Mouse (Mus musculus) stomach, postnatal 0 days (tissue): Measurements from ENCODE around the gene Rrad.

Experiments
- CTCF ChIP-seq: IDR thresholded peaks from 2 replicates; pipeline ENCODE4 v1.5.1; 2016; ENCODE audit warnings: antibody characterized with exemption, low read depth, mild to moderate bottlenecking, moderate library complexity
- EP300 ChIP-seq: optimal IDR thresholded peaks from 2 replicates; pipeline ENCODE3; 2016; ENCODE audit warnings: antibody characterized with exemption

DNA sequence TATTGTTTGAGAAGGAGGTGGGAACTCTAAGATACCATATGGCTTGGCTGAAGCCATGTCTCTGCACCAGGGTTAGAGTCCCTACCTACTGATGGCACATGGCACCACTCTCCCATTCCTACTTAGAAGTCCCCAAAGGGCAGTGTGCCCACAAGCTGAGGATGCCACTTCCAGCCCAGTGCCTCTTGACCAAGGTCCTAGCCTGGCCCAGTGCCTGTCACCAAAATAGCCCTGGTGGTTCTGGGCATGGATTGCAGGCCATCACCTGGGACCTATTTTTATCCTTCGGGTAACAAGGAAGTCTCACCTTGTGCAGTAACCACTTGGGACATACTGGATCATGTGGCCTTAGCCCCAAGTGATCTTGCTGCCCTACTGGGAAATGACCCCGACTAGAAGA lies 23.2 kb downstream of the Rrad start:
- no peak for TF ChIP-seq CTCF
- no peak for TF ChIP-seq EP300
